Mouse (Mus musculus): ENCODE measurements around the gene Fam104a. TPM values are rescaled to one million over a fixed set of nuclear protein-coding genes. Genes with fewer than 3 reads are reported as not detected.

Gene Fam104a
- polyA plus RNA-seq, 1 experiment: 143 TPM

GRCm38 (mm10) chr11:113619420-113620080 is 64.4 kb downstream of the Fam104a start:
- Histone ChIP-seq H3K27me3 (ENCODE audit: control insufficient read depth, insufficient read depth, low read length) (no peaks in the 10 kb centered on the region; the same call in 1 of the 2 replicates), H3K36me3 (ENCODE audit: control insufficient read depth, insufficient read depth, low read length) (no peaks in the 10 kb centered on the region), H3K27ac (ENCODE audit: control insufficient read depth, insufficient read depth, low read depth, low read length) (no peak overlapping the region), H3K4me1 (ENCODE audit: control insufficient read depth, insufficient read depth, low read length) (peaks cover 15% of the 10 kb centered on the region), H3K4me3 (ENCODE audit: control insufficient read depth, low read depth, low read length) (peak overlapping the region; percentile 60)
- TF ChIP-seq POLR2A (IDR thresholded peaks at IDR 0.05; ENCODE audit: control insufficient read depth, low read depth, low read length) (no peak), CTCF (IDR thresholded peaks at IDR 0.05; ENCODE audit: control insufficient read depth, insufficient read depth, insufficient replicate concordance, low read depth, low read length) (no peak)

GRCm38 (mm10) chr11:113618672-113619419 is 65.1 kb downstream of the Fam104a start, which contains the start of gene Sstr2:
Gene Sstr2 (plus strand): TSS chr11:113619342.
- TF ChIP-seq CTCF (IDR thresholded peaks at IDR 0.05; ENCODE audit: control insufficient read depth, insufficient read depth, insufficient replicate concordance, low read depth, low read length): no peak
- no peak for TF ChIP-seq POLR2A (IDR thresholded peaks at IDR 0.05; ENCODE audit: control insufficient read depth, low read depth, low read length)
- Histone ChIP-seq H3K4me3 (ENCODE audit: control insufficient read depth, low read depth, low read length) (peak within 1 kb of the TSS; percentile 60), H3K36me3 (ENCODE audit: control insufficient read depth, insufficient read depth, low read length) (no peaks in the 10 kb centered on the region), H3K27me3 (ENCODE audit: control insufficient read depth, insufficient read depth, low read length) (no peaks in the 10 kb centered on the region; the same call in 1 of the 2 replicates), H3K27ac (ENCODE audit: control insufficient read depth, insufficient read depth, low read depth, low read length) (no peak within 1 kb of the TSS), H3K4me1 (ENCODE audit: control insufficient read depth, insufficient read depth, low read length) (peaks cover 15% of the 10 kb centered on the region)

- Histone ChIP-seq H3K27me3 (ENCODE audit: control insufficient read depth, insufficient read depth, low read length) (no peaks in the 10 kb centered on the region; the same call in 1 of the 2 replicates), H3K4me1 (ENCODE audit: control insufficient read depth, insufficient read depth, low read length) (peaks cover 15% of the 10 kb centered on the region)
Measured at GRCm38 (mm10) chr11:113618303-113618671, 65.7 kb downstream of the Fam104a start.

GRCm38 (mm10) chr11:113617132-113617911 is 66.6 kb downstream of the Fam104a start:
- Histone ChIP-seq H3K27me3 (ENCODE audit: control insufficient read depth, insufficient read depth, low read length) (no peaks in the 10 kb centered on the region; the same call in 1 of the 2 replicates), H3K4me3 (ENCODE audit: control insufficient read depth, low read depth, low read length) (no peak overlapping the region), H3K36me3 (ENCODE audit: control insufficient read depth, insufficient read depth, low read length) (no peaks in the 10 kb centered on the region), H3K4me1 (ENCODE audit: control insufficient read depth, insufficient read depth, low read length) (peaks cover 15% of the 10 kb centered on the region), H3K27ac (ENCODE audit: control insufficient read depth, insufficient read depth, low read depth, low read length) (no peak overlapping the region)
- no peak for TF ChIP-seq CTCF (IDR thresholded peaks at IDR 0.05; ENCODE audit: control insufficient read depth, insufficient read depth, insufficient replicate concordance, low read depth, low read length)

More at GRCm38 (mm10) chr11:113618303-113618671, 65.7 kb downstream of the Fam104a start:
- TF ChIP-seq POLR2A (IDR thresholded peaks at IDR 0.05; ENCODE audit: control insufficient read depth, low read depth, low read length): no peak
- TF ChIP-seq CTCF (IDR thresholded peaks at IDR 0.05; ENCODE audit: control insufficient read depth, insufficient read depth, insufficient replicate concordance, low read depth, low read length): no peak
- no peaks in the 10 kb centered on the region for H3K36me3 ChIP-seq (ENCODE audit: control insufficient read depth, insufficient read depth, low read length)
- no peak overlapping the region for H3K4me3 ChIP-seq (ENCODE audit: control insufficient read depth, low read depth, low read length)
- no peak overlapping the region for H3K27ac ChIP-seq (ENCODE audit: control insufficient read depth, insufficient read depth, low read depth, low read length)

- no peak overlapping the region for H3K4me3 ChIP-seq (ENCODE audit: control insufficient read depth, low read depth, low read length)
- H3K36me3 ChIP-seq (ENCODE audit: control insufficient read depth, insufficient read depth, low read length): no peaks in the 10 kb centered on the region
- H3K27me3 ChIP-seq (ENCODE audit: control insufficient read depth, insufficient read depth, low read length): no peaks in the 10 kb centered on the region; the same call in 1 of the 2 replicates
- TF ChIP-seq POLR2A (IDR thresholded peaks at IDR 0.05; ENCODE audit: control insufficient read depth, low read depth, low read length): no peak
- no peak for TF ChIP-seq CTCF (IDR thresholded peaks at IDR 0.05; ENCODE audit: control insufficient read depth, insufficient read depth, insufficient replicate concordance, low read depth, low read length)
- H3K4me1 ChIP-seq (ENCODE audit: control insufficient read depth, insufficient read depth, low read length): peaks cover 15% of the 10 kb centered on the region
- no peak overlapping the region for H3K27ac ChIP-seq (ENCODE audit: control insufficient read depth, insufficient read depth, low read depth, low read length)
Measured at GRCm38 (mm10) chr11:113614476-113614875, 69.5 kb downstream of the Fam104a start.

GRCm38 (mm10) chr11:113611664-113612611 is 72.0 kb downstream of the Fam104a start:
- Histone ChIP-seq H3K4me3 (ENCODE audit: control insufficient read depth, low read depth, low read length) (peak overlapping the region; percentile 43), H3K36me3 (ENCODE audit: control insufficient read depth, insufficient read depth, low read length) (no peaks in the 10 kb centered on the region), H3K27ac (ENCODE audit: control insufficient read depth, insufficient read depth, low read depth, low read length) (peak overlapping the region; percentile 18; the same call in 1 of the 2 replicates), H3K4me1 (ENCODE audit: control insufficient read depth, insufficient read depth, low read length) (peaks cover 6% of the 10 kb centered on the region), H3K27me3 (ENCODE audit: control insufficient read depth, insufficient read depth, low read length) (no peaks in the 10 kb centered on the region)
- TF ChIP-seq POLR2A (IDR thresholded peaks at IDR 0.05; ENCODE audit: control insufficient read depth, low read depth, low read length) (no peak), CTCF (IDR thresholded peaks at IDR 0.05; ENCODE audit: control insufficient read depth, insufficient read depth, insufficient replicate concordance, low read depth, low read length) (peak; percentile 92)

Other genes starting within 250 kb of the Fam104a start
- 0.85 and 1.3 TPM in 2 replicates for gene Sstr2, start 64.8 kb downstream of the Fam104a start, polyA plus RNA-seq (2012; rRNA removed)
- 50.2 and 58.0 TPM in 2 replicates for gene Cog1, start 35.0 kb downstream of the Fam104a start, polyA plus RNA-seq (2012; rRNA removed)
- 8.1 and 8.9 TPM in 2 replicates for gene Slc39a11, start 34.1 kb downstream of the Fam104a start, polyA plus RNA-seq (2012; rRNA removed)
- 226 and 236 TPM in 2 replicates for gene D11Wsu47e, start 257 bp upstream of the Fam104a start, polyA plus RNA-seq (2012; rRNA removed)
- 74.1 and 80.7 TPM in 2 replicates for gene Cpsf4l, start 25.9 kb upstream of the Fam104a start, polyA plus RNA-seq (2012; rRNA removed)
- gene Cdc42ep4, start 67.7 kb upstream of the Fam104a start, polyA plus RNA-seq (2012; rRNA removed): 27.4 and 29.4 TPM in 2 replicates

Measured in testis, adult 2 months (tissue).